Mouse (Mus musculus): Measurements from ENCODE around the gene Lrrc49. TPM values are rescaled to one million over a fixed set of nuclear protein-coding genes. Genes with fewer than 3 reads are reported as not detected.

Lrrc49 gene
- polyA plus RNA-seq, 3 experiments from 2014 or later = 1.7 to 5.8 (median 2.1) TPM

DNA sequence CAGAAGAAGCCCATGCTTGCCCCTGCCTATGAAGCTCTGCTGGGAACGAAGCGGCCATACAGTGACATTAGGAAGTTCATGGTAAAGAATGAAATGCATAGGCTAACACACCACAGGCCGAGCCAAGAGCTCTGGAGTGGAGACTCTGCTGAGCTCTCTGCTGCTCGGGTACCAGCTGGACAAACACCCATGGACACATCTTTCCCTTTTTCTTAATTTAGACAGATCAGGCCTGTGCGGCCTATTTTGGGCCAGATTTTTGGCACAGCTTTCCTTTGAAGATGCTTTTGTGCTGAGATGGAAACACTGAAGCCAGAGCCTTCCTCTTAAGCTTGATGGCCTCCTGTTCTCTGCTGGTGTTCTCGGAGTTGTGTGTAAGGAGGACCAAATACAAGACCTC is 95.0 kb downstream of the Lrrc49 start:
- no peak for ATAC-seq

GRCm38 (mm10) chr9:60592363-60592762 is 95.6 kb downstream of the Lrrc49 start:
- no peak for ATAC-seq

DNA sequence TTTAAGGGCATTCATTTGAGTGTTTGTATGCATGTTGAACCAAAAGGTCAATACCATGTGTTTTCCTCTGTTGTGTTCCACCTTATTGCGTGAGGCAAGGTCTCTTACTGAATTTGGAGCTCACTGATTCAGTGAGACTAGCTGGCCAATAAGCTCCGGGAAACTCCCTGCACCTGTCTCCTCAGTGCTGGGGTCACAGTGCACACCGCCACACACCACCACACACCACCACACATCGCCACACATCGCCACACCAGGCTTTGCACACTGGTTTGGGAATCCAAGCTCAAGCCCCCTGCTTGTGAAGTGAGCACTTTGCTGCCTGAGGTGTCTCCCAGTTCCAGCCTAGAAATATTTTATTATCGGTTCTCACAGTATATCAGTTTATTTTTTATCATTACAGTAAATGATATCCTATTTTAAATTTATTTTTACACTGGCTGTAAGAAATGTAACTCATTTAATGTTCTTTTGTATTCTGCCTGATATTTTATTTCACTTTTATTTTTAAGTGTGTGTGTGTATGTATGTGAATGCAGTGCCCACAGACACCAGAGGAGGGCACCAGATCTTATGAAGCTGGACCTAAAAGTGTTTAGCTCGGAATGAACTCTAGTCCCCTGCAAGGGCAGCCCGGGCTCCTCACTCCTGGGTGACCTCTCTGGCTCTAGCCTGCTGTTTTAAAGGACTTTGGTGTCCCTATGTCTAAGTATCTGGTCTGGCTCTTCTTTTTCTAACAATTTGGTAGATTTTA is 96.9 kb downstream of the Lrrc49 start:
- no peak for ATAC-seq

DNA sequence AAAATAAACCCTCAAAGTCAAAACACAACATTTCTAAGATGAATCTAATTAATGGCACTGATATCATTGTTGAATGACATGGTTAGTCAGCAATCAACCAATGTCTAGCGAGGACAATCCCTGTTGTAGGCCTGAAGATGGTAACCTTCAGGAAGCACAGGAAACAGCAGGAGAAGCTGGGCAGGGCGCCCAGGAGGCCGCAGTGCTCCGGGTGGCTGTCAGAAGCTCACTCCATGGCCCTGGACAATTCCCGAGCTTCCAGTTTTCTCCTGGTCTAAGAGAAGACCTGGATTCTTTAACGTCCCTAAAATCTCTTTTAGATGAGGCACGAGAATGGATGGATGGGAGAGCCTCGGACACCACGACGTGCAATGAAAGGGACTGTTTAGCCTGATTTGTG is 99.0 kb downstream of the Lrrc49 start:
- ATAC-seq = no peak

DNA sequence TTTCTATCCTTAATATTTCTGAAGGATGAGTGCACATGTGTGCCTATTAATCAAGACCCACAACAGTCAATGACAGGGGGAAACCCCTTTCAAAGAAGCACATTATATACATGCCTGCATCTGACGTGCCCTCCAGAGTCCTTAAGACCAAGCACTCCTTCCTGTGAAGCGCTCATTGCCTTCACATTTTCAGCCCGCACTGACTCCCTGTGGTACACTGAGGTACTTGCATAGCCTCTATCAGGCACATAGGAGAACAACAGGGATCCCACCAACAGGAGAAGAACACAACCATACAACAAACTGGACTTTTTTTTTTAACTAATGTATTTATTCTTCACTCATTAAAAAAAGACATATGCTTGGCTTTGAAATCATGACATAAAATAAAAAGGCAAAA is 101.0 kb downstream of the Lrrc49 start:
- no peak for ATAC-seq

DNA sequence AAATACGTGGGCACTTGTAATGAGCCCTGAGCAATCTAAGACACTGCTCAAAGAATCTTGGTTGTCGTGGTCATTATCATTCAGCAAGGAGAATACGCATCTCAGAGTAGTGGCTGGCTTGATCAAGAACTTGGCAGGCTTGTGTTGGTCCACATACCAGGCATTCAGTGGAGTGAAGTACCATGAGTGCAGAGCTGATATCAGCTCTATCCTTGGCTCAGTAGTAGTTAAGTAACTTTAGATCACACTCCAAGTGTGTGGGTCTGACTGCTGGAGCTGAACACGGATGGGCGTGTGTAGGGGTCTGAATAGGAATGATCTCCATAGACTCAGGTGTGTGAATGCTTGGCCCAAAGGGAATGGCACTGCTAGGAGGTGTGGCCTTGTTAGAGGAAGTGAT is 102.8 kb downstream of the Lrrc49 start:
- ATAC-seq = no peak

GRCm38 (mm10) chr9:60582553-60582952 is 105.4 kb downstream of the Lrrc49 start:
- ATAC-seq = no peak

- ATAC-seq = no peak
Measured at GRCm38 (mm10) chr9:60573011-60573410, 114.9 kb downstream of the Lrrc49 start.

GRCm38 (mm10) chr9:60571725-60572124 is 116.2 kb downstream of the Lrrc49 start:
- no peak for ATAC-seq

- ATAC-seq = no peak
Measured at GRCm38 (mm10) chr9:60571041-60571440, 116.9 kb downstream of the Lrrc49 start.

GRCm38 (mm10) chr9:60569366-60569765 is 118.6 kb downstream of the Lrrc49 start:
- ATAC-seq = no peak

- no peak for ATAC-seq
Measured at GRCm38 (mm10) chr9:60563809-60564208, 124.1 kb downstream of the Lrrc49 start.

- ATAC-seq = no peak
Measured at GRCm38 (mm10) chr9:60562443-60563371, 125.3 kb downstream of the Lrrc49 start.

- ATAC-seq = no peak
Measured at GRCm38 (mm10) chr9:60561641-60562289, 126.2 kb downstream of the Lrrc49 start.

- no peak for ATAC-seq
Measured at GRCm38 (mm10) chr9:60558507-60558906, 129.5 kb downstream of the Lrrc49 start.

- ATAC-seq = no peak
Measured at GRCm38 (mm10) chr9:60551238-60551637, 136.7 kb downstream of the Lrrc49 start.

- ATAC-seq = no peak
Measured at GRCm38 (mm10) chr9:60548182-60548581, 139.8 kb downstream of the Lrrc49 start.

- ATAC-seq = no peak
Measured at GRCm38 (mm10) chr9:60546169-60546568, 141.8 kb downstream of the Lrrc49 start.

DNA sequence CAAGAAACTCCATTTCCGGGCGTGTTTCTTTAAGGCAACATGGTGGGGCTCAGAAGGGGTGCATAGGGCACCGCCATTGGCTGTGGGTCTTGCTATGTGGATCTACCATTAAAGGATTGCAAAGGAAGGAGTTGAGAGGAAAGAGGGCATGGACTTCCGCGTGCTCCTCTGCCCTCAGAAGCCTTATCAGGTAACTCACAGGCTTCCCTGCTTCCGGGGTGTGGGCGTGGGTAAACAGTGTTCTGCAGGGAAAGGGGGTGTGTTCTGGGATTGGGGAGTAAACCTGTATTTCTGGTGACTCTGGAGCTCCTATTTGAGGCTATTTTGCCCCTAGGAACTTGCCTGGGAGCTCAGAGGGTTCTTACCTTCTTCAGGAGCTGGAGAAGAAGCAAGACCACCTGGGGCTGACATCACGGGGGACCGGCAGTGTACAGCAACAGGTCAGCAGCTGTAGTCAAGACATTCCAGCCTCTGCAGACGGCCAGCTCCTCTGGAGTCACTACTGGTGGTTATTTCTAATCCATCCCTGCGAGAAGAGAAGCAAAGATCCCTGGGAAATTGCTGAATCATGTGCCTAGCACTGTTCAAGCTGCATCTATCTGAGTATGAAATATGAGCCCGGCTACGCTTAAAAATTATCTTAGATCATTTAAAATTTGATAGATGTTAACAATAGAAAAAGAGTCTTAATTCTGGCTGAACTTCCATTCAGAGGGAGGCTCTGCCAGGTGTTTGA is 142.4 kb downstream of the Lrrc49 start:
- no peak for ATAC-seq

DNA sequence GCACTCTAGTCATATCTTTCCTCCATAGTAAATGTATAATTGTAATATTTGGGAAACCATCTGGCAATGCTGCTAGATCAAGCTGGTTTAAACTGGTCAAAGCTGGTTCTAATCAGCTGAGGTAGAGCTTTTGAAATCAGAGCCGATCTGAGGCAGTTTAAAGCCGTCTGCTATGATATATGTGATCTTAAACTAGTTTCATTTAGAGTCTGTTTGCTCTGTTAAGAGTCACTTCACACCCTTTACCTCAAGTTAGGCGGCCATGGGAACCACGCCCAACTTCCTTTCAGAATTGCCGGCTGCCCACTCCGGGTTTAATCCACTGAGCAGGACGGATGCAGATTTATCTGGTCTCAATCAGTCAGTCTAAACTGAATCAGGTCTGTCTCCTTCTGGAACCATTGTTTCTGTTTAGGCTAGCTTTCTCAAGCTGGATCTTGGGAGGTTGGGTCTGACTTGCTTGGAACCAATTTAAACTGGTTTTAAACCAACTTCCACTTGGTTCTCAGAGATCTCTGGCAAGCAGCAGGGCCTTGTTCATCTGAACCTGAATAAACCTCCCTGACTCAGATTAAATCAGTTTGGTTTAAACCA is 144.4 kb downstream of the Lrrc49 start:
- ATAC-seq = no peak

- ATAC-seq = no peak
Measured at GRCm38 (mm10) chr9:60530310-60530709, 157.6 kb downstream of the Lrrc49 start.

Measured in inflammation-experienced regulatory T-cells, adult 6 months (primary cell).